Mouse (Mus musculus) T-helper 2 cell (primary cell): Measurements from ENCODE around the gene Tmem208.

Experiments
- in situ Hi-C: fragments of 300-600 bp; cut with MboI, MseI; formaldehyde crosslinking; loops from one replicate; pipeline ENCODE4 v1.15.1; 2025; ENCODE audit warnings: high pct_unique_total_duplicates

Tmem208 gene

DNA sequence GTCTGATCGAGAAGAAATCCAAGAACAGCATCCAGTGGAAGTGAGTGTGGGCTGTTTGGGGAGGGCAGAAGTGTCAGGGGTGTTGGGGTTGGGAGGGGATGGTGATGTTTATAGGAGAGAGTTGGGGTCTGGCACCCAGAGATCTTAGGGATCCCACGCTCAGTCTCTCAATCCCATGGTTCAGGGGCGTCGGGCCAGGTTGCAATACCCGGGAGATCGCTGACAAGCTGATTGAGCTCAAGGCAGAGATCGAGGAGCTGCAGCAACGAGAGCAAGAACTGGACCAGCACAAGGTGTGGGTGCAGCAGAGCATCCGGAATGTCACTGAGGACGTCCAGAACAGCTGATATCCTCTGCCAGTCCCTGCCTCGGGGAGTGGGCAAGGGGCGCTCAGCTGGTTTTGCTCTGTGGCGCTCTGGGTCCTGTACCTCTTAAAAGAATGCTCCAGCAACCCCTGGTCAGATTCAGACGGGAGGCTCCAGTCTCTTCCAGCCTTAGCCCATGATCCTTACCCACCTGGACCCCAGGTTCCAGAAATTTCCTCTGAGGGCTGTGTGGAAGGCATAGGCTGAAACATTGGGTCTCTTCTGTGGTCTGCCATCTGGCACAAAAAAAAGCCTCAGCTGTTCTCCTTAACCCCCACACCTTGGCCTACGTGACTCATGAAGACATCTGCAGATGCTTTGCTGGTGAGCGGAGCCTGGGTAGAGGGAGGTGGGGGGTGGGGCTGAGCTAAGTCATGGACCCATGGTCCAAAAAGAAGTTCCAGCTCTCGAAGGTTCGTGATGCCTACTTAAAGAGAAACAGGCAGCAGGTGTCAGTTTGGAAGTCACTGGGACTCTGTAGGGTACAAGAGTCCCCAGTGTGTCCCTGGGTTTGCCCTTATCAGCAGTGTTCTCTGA is 27.6 kb upstream of the Tmem208 start:
- in situ Hi-C loops: no loop called here

DNA sequence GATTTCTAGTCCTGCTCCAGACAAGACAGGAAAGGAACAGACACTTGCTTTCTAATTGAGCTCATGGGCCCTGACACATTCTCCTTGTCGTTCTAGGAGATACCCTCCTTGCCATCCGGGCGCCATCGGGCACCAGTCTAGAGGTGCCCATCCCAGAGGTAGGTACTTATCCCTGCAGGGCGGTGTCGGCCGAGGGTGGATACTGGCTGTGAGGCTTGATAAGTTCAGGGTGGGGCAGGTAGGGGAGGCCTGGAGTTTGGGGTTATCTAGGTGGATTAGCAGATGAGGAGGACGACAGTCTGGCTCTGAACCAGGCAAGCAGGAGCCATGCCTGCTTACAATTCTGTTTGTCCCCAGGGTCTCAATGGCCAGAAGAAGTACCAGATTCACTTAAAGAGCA is 26.2 kb upstream of the Tmem208 start:
- in situ Hi-C loops: no loop called here

DNA sequence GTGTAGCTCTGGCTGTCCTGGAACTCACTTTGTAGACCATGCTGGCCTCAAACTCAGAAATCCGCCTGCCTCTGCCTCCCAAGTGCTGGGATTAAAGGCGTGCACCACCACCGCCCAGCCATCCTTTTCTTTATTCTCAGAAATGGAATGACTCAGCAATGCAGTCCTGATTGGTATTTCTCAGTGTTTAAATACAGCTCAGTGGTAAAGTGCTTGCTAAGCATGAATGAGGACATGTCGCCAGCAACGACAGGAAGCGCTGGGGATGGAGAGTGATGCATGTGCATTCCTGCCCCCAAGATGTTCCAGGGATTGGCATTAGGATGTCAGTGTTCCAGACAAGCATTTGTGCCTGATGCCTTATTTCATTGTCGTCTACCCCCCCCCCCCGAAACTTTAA is 22.8 kb upstream of the Tmem208 start:
- in situ Hi-C loops: no loop called here

GRCm38 (mm10) chr8:105303874-105304273 is 22.3 kb upstream of the Tmem208 start:
- in situ Hi-C loops: no loop called here

DNA sequence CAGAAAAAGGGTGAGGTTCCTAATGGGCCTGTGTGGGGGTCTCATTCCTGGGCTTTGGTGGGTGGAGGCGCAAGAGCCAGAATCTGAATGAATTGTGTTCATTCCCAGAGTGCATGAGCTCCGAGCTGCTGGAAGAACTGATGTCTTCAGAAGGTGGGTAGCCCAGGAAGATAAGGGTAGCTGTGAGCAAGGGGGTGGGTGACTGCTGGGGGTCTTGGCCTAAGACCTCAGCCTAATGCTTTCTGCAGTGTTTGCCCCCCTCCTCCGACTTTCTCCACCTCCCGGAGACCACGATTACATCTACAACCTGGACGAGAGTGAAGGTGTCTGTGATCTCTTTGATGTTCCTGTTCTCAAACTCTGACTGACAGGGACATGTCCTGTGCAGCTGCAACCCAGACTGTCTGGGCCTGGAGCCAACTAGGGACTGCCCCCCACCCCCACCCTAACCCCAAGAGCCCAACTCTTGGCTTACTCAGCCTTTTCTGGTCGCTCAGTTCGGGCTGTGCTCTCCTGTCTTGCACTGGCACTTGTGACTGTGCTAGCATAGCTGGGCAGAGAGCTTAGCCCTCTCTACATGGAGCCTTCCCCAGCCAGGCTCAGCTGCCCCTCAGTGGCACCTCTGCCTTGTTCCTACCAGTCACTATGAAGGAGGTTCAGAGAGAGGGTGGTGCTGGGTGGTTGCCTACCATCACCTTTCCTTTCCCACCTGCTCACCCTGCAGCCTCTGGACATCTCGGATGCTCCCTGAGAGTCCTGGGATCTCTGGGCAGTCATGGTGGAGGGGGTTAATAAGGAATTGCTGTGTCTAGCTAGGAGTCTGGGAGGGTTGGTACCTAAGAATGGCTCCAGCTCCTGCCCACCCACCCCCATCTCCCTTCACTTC is 21.6 kb upstream of the Tmem208 start:
- in situ Hi-C loops: no loop called here

DNA sequence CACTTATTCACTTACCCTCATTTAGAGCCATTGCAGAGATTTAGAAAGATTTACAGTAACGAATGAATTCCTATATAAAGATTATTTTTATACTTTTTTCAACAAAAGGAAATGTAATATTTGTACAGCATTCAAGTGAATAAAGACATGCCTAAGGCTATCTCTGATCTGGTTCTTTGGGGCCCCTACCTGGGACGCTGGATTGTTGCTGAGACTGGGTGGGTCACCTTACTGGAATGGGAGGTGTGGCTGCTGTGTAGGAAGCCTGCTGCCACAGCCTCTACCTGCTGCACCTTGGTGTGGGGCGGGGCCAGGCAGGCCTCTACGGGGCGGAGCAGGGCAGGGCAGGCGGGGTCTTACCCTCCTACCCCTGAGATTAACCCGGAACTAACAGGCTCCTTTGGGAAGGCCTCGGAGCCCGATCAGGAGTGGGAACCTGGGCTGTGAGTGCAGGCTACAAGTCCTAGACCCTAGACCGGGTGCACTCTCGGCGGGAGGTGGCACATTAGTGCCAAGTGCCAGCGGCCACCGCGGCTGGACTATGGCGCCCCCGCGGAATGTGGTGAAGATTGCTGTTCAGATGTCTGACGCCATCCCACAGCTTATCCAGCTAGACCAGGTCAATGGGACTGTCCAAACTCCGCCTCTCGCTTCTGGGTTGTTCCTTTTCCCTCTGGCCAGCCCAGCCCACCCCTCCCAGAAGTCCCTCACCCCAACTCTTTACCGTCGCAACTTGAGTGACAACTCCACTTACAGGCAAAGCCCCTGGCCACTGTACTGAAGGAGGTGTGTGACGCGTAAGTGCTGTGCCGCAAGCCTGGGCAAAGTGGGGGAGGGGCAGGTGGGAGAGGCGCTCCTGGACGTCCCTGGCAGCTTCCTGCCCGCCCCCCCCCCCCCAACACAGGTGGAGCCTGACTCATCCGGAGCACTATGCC is 20.7 kb upstream of the Tmem208 start, which contains the start of gene Elmo3:
Elmo3 (plus strand) TSS at position 391 of the 935 bp plus-strand sequence.
- in situ Hi-C loops: no loop called here

DNA sequence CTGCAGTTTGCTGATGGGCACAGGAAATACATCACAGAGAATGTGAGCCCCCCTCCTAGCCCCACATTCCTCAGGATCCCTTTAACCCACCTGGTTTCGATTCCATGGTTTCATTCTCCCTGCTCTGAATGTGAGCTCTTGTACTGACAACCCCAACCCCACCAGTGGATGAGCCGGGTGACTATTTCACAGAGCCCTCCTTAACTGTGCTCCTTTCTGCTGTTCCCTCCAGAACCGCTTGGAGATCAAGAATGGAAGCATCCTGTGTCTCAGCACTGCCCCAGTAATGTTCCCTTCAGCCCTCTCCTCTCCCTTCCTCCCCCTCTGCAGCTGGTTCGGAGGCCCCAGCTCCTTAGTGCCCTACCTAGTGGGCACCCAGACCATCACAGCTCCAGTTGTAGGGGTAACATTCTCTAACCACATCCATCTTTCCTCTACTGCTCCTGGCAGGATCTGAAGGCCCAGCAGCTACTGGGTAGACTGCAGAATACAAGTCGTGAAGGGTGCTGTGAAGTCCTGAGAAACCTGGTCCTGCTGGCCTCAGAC is 19.9 kb upstream of the Tmem208 start:
- in situ Hi-C loops: no loop called here

DNA sequence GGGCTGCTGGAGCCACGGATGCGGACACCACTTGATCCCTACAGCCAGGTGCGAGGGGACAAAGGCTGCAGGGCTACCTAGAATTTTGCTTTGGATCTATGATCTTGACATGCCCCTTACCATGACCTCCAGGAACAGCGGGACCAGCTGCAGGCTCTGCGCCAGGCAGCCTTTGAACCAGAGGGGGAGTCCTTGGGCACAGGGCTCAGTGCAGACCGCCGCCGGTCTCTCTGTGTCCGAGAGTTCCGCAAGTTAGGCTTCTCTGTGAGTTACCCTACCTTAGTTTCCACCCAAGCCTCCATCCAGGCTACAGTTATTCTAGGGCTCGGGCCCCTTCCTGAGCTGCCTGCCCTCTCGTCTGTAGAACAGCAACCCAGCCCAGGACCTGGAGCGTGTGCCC is 18.5 kb upstream of the Tmem208 start:
- in situ Hi-C loops: no loop called here

DNA sequence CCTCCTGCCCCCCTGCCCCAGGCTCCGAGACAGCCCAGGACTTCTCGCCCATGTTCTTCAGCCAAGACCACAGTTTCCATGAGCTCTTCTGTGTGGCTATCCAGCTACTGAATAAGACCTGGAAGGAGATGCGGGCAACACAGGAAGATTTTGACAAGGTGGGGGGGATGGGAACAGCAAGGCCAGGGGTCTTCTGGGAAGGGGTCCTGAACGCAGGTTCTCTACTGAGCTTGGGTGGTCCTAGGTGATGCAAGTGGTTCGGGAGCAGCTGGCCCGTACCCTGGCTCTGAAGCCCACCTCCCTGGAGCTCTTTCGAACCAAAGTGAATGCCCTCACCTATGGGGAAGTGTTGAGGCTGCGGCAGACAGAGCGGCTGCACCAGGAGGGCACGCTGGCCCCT is 17.7 kb upstream of the Tmem208 start:
- in situ Hi-C loops: no loop called here

DNA sequence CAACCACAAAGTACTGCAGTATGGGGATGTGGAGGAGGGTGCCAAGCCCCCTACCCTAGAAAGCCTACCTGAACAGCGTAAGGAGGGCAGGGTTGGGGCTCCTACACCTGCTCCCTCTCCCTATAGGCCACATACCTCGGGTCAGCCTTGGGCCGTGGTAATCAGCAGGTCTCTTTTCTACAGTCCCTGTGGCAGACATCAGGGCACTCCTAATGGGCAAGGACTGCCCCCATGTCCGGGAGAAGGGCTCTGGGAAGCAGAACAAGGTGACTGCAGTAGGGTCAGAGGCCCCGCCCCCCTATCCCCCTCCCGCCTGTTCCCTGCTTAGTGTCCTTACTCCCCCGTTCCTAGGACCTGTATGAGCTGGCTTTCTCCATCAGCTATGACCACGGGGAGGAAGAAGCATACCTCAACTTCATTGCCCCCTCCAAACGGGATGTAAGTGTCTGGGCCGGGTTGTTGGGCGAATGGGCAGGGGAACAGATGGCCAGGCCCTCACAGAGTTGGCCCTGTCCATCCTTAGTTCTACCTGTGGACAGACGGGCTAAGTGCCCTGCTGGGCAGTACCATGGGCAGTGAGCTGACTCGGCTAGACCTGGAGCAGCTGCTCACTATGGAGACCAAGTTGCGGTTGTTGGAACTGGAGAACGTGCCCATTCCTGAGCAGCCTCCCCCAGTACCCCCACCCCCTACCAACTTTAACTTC is 16.9 kb upstream of the Tmem208 start:
- in situ Hi-C loops: no loop called here

DNA sequence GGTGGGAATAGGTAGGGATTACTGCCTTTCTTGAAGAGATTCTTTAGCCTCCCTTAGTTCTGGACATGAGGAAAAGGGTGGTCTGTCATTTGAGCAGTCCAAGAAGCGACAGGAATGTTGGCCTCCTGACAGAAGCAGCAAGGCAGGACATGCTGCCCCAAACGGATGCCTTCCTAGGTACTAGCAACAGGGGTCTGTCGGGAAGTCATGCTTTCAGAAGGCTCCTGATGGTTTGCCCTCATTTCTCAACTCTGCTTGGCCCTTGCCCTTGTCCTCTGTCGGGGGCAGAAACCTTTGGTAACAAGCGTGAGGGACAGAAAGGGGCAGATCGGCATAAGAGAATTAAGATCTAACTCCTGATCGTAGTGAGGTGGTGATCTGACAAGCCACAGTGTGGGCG is 16.0 kb upstream of the Tmem208 start:
- in situ Hi-C loops: no loop called here

DNA sequence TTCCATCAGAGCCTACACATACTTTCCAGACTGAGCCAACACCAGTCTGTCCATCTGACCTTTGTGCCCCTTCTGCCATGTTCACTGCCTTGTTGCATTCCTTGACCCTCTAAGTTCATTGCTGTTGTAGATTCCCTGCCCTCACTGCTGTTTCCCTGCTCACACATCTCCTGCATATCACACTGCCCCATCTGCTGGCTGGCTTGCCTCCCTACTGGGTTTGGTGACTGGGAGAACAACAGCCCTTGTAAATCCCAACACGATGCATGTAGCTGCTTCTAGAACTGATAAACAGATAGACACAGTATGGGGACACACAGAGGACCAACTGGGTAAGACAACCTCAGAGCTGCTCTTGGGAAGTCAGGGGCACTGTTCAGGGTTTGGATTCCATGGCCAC is 14.4 kb upstream of the Tmem208 start:
- in situ Hi-C loops: no loop called here

- in situ Hi-C loops: no loop called here
Observed at GRCm38 (mm10) chr8:105312891-105313481, 13.2 kb upstream of the Tmem208 start.

DNA sequence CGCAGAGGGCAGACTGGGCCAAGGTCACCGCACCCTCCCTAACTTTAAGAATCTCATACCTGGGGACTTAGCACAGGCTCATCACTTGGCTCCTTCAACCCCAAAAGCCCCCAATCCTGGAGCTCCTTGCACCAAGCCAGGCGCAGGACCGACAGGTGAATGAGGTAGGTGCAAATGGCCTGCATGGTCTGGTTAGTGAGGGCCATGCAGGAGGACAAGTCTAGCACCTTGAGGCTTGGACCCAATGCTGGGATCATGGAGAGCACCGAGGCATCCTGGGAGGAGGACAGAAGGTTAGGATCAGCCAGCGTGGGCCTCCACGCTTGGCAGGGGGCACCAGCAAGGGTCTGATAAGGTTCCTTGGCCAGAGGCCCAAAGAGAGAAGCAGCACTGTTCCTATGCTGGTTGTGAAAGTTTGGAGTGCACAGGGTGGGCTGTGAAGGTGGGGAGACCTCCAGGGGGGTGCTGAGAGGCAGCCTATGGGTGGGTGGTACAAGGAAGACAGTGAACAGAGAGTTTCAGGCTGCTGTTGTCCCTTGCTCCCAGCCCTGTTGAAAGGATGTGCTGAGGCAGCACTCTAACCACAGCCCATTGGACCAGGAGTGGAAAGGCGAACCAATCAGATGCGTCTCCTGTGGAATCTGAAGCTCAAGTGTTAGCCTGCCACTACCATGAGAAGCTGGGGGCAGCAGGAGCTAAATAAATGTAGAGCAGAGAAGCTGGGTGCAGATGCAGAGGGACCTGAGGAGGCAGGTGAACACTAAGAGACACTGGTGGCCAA is 12.3 kb upstream of the Tmem208 start:
- in situ Hi-C loops: no loop called here

DNA sequence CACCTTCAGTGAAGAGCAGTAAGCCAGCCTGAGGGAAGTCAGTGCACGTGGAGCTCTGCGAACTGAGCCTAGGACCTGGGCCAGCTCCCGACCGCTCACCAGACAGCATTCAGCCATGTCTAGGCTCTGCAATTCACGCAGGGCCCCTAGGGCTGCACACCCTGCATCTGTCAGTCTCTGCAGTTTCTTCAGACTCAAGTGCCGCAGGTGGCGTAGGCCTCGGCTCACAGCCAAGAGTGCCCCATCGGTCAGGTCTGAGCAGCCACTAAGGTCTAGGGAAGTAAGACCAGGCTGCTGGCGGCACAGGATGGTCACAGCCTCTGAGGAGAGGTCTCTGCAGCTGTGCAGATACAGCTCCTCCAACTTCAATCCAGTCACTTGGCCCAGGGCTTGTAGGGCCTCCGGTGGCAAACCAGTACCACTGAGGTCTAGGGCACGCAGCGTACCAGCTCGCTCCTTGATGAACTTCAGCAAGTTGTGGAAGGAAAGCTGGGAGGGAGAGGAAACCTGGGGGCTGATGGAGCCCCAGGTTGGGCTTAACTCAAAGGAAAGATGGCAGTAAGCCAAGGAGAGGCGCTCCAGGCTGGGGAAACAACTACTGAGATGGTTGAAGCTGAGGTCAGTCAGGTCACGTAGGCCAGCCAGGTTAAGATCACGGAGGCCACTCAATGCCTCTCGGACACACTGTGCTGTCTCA is 10.9 kb upstream of the Tmem208 start:
- in situ Hi-C loops: no loop called here

- in situ Hi-C loops: no loop called here
Observed at GRCm38 (mm10) chr8:105317941-105318340, 8.2 kb upstream of the Tmem208 start.

GRCm38 (mm10) chr8:105318662-105319190 is 7.4 kb upstream of the Tmem208 start:
- in situ Hi-C loops: no loop called here

- in situ Hi-C loops: loop anchor here (10.0 kb wide), 1 partner anchor 892 kb away; the partner anchor contains the start of genes Prmt7 and Slc7a6os
Observed at GRCm38 (mm10) chr8:105323183-105323582, 3.0 kb upstream of the Tmem208 start.
